Mouse (Mus musculus) lung, embryonic 15.5 days (tissue): ENCODE measurements at regions not wholly inside any gene's neighbourhood (a gene's known extent, or its start where the extent isn't known, plus 50 kb on each side); places are given as distances from the start of the nearest gene placed in this dataset.

Experiments
- ATAC-seq: fragments of 200-750 bp; cut with Nextera tagmentation; 2 replicates; pipeline ENCODE4 v1.8.0; 2017; ENCODE audit warnings: moderate number of reproducible peaks, borderline replicate concordance; ENCODE audit not compliant: low FRiP score, low TSS enrichment; ENCODE audit errors: extremely low read depth
- H3K27ac ChIP-seq: fragments of 300-500 bp; sonication (generic); 2 replicates; pipeline ENCODE4 v1.5.1; 2015; ENCODE audit warnings: moderate library complexity, mild to moderate bottlenecking, inconsistent platforms
- H3K27me3 ChIP-seq: fragments of 300-500 bp; sonication (generic); 2 replicates; pipeline ENCODE4 v1.6.1; 2015; ENCODE audit warnings: inconsistent platforms
- H3K36me3 ChIP-seq: fragments of 300-500 bp; sonication (generic); 2 replicates; pipeline ENCODE4 v1.6.1; 2015; ENCODE audit warnings: inconsistent platforms
- H3K4me1 ChIP-seq: fragments of 300-500 bp; sonication (generic); 2 replicates; pipeline ENCODE4 v1.6.1; 2015; ENCODE audit warnings: inconsistent platforms
- H3K4me2 ChIP-seq: fragments of 300-500 bp; sonication (generic); 2 replicates; pipeline ENCODE4 v1.6.1; 2015; ENCODE audit warnings: inconsistent platforms, mild to moderate bottlenecking, moderate library complexity
- H3K4me3 ChIP-seq: fragments of 300-500 bp; sonication (generic); 2 replicates; pipeline ENCODE4 v1.5.1; 2015; ENCODE audit warnings: mild to moderate bottlenecking, inconsistent platforms
- H3K9ac ChIP-seq: fragments of 300-500 bp; sonication (generic); 2 replicates; pipeline ENCODE4 v1.6.1; 2015; ENCODE audit warnings: inconsistent platforms
- H3K9me3 ChIP-seq: fragments of 300-500 bp; sonication (generic); 2 replicates; pipeline ENCODE4 v1.6.1; 2016; ENCODE audit warnings: inconsistent platforms
- WGBS: fragments of 180-500 bp; shearing (Covaris S2); methylation state at CpG from one replicate; pipeline ENCODE4 v1.1.7; 2015; 5-methylcytosine and 5-hydroxymethylcytosine counted together

GRCm38 (mm10) chr3:19882623-19883022 is 74.2 kb upstream of the Cp start:
- no peak overlapping the region for H3K4me3 ChIP-seq
- H3K4me1 ChIP-seq: no peaks in the 10 kb centered on the region
- 67% methylated on average over 2 of the region's 2 CpGs for WGBS
- no peaks in the 10 kb centered on the region for H3K9me3 ChIP-seq
- H3K9ac ChIP-seq: no peak overlapping the region
- H3K27ac ChIP-seq: no peak overlapping the region
- no peaks in the 10 kb centered on the region for H3K27me3 ChIP-seq
- H3K4me2 ChIP-seq: no peak overlapping the region
- H3K36me3 ChIP-seq: no peaks in the 10 kb centered on the region
- no peak for ATAC-seq

- Histone ChIP-seq H3K27ac (no peak overlapping the region), H3K4me1 (no peaks in the 10 kb centered on the region), H3K4me3 (no peak overlapping the region), H3K27me3 (no peaks in the 10 kb centered on the region), H3K4me2 (no peak overlapping the region), H3K9me3 (no peaks in the 10 kb centered on the region), H3K36me3 (no peaks in the 10 kb centered on the region), H3K9ac (no peak overlapping the region)
- no peak for ATAC-seq
Observed at GRCm38 (mm10) chr3:19888405-19888804, 68.4 kb upstream of the Cp start.

GRCm38 (mm10) chr3:19894258-19894629 is 62.6 kb upstream of the Cp start:
- Histone ChIP-seq H3K36me3 (peaks cover 7% of the 10 kb centered on the region; the same call in 1 of the 2 replicates), H3K4me3 (peak overlapping the region; percentile 64), H3K4me1 (peaks cover 19% of the 10 kb centered on the region), H3K4me2 (peak overlapping the region; percentile 71), H3K9me3 (no peaks in the 10 kb centered on the region), H3K27me3 (no peaks in the 10 kb centered on the region), H3K27ac (no peak overlapping the region), H3K9ac (peak overlapping the region; percentile 56)
- no peak; the same call in 1 of the 2 replicates for ATAC-seq
- WGBS: 4% methylated on average over 10 of the region's 10 CpGs

- Histone ChIP-seq H3K36me3 (peaks cover 7% of the 10 kb centered on the region; the same call in 1 of the 2 replicates), H3K9ac (peak overlapping the region; percentile 69), H3K27ac (peak overlapping the region; percentile 64), H3K4me1 (peaks cover 19% of the 10 kb centered on the region), H3K4me3 (peak overlapping the region; percentile 64), H3K9me3 (no peaks in the 10 kb centered on the region), H3K27me3 (no peaks in the 10 kb centered on the region), H3K4me2 (peak overlapping the region; percentile 71)
- WGBS: under 1% methylated on average over 68 of the region's 68 CpGs
- ATAC-seq: peak; percentile 99
Observed at GRCm38 (mm10) chr3:19894630-19895578, 62.0 kb upstream of the Cp start.

- Histone ChIP-seq H3K27me3 (no peaks in the 10 kb centered on the region), H3K4me3 (peak overlapping the region; percentile 64), H3K36me3 (peaks cover 7% of the 10 kb centered on the region; the same call in 1 of the 2 replicates), H3K9ac (peak overlapping the region; percentile 69), H3K4me2 (peak overlapping the region; percentile 71), H3K27ac (peak overlapping the region; percentile 64; the same call in 1 of the 2 replicates), H3K4me1 (peaks cover 19% of the 10 kb centered on the region), H3K9me3 (no peaks in the 10 kb centered on the region)
- no peak for ATAC-seq
- 34% methylated on average over 5 of the region's 5 CpGs for WGBS
Observed at GRCm38 (mm10) chr3:19895755-19896154, 61.1 kb upstream of the Cp start.

- H3K9ac ChIP-seq: no peak overlapping the region
- H3K4me1 ChIP-seq: peaks cover 19% of the 10 kb centered on the region
- H3K36me3 ChIP-seq: peaks cover 7% of the 10 kb centered on the region; the same call in 1 of the 2 replicates
- no peak overlapping the region for H3K4me3 ChIP-seq
- no peaks in the 10 kb centered on the region for H3K9me3 ChIP-seq
- no peak overlapping the region for H3K27ac ChIP-seq
- WGBS: 98% methylated on average over 3 of the region's 3 CpGs
- ATAC-seq: no peak
- no peak overlapping the region for H3K4me2 ChIP-seq
- H3K27me3 ChIP-seq: no peaks in the 10 kb centered on the region
Observed at GRCm38 (mm10) chr3:19897140-19897539, 59.7 kb upstream of the Cp start.

- no peaks in the 10 kb centered on the region for H3K27me3 ChIP-seq
- H3K4me1 ChIP-seq: 0 out of 2 replicates have a peak, but pooled peaks cover 2% of the 10 kb centered on the region
- no peak overlapping the region for H3K4me2 ChIP-seq
- 85% methylated on average over 3 of the region's 3 CpGs for WGBS
- H3K36me3 ChIP-seq: peaks cover 7% of the 10 kb centered on the region; the same call in 1 of the 2 replicates
- no peak overlapping the region for H3K9ac ChIP-seq
- H3K9me3 ChIP-seq: no peaks in the 10 kb centered on the region
- no peak overlapping the region for H3K4me3 ChIP-seq
- no peak overlapping the region for H3K27ac ChIP-seq
- ATAC-seq: no peak
Observed at GRCm38 (mm10) chr3:19902226-19902625, 54.6 kb upstream of the Cp start.

- Histone ChIP-seq H3K9ac (no peak overlapping the region), H3K4me2 (no peak overlapping the region), H3K4me3 (no peak overlapping the region), H3K27ac (no peak overlapping the region), H3K36me3 (no peaks in the 10 kb centered on the region), H3K27me3 (no peaks in the 10 kb centered on the region), H3K4me1 (no peaks in the 10 kb centered on the region), H3K9me3 (no peaks in the 10 kb centered on the region)
- WGBS: 28% methylated on average over 5 of the region's 5 CpGs
- ATAC-seq: peak; percentile 64; the same call in 1 of the 2 replicates
Observed at GRCm38 (mm10) chr3:19904446-19905275, 52.2 kb upstream of the Cp start.
